Mouse (Mus musculus): ENCODE data around the gene Zfp385a. TPM values are rescaled to one million over a fixed set of nuclear protein-coding genes. Genes with fewer than 3 reads are reported as not detected.

Zfp385a gene
- polyA plus RNA-seq, 1 experiment from 2014 or later = 7.5 TPM

GRCm38 (mm10) chr15:103358278-103359121 lies 18.6 kb upstream of the Zfp385a start:
- H3K9ac ChIP-seq (ENCODE audit: low read length) = peak overlapping the region; percentile 37
- WGBS = 36% methylated on average over 4 of the region's 4 CpGs
- H3K4me2 ChIP-seq (ENCODE audit: low read depth, low read length) = peak overlapping the region; percentile 38
- no peaks in the 10 kb centered on the region for H3K9me3 ChIP-seq (replicated peaks; ENCODE audit: control insufficient read depth, low read length)
- H3K4me1 ChIP-seq (ENCODE audit: control insufficient read depth, insufficient read depth, low read length) = peaks cover 78% of the 10 kb centered on the region
- peaks cover 29% of the 10 kb centered on the region for H3K36me3 ChIP-seq (ENCODE audit: control insufficient read depth, insufficient read depth)
- peak; percentile 56 for ATAC-seq (replicated peaks; ENCODE audit: extremely low read depth, insufficient read depth, low FRiP score)
- no peak overlapping the region for H3K4me3 ChIP-seq (ENCODE audit: low read length)
- peak overlapping the region; percentile 94 for H3K27ac ChIP-seq (ENCODE audit: low read length)
- no peaks in the 10 kb centered on the region for H3K27me3 ChIP-seq (ENCODE audit: control insufficient read depth, insufficient read depth, low read length)

GRCm38 (mm10) chr15:103357817-103358216 lies 17.9 kb upstream of the Zfp385a start:
- peaks cover 32% of the 10 kb centered on the region for H3K36me3 ChIP-seq (ENCODE audit: control insufficient read depth, insufficient read depth)
- ATAC-seq (replicated peaks; ENCODE audit: extremely low read depth, insufficient read depth, low FRiP score) = no peak

GRCm38 (mm10) chr15:103356130-103356529 lies 16.2 kb upstream of the Zfp385a start:
- Histone ChIP-seq H3K9me3 (replicated peaks; ENCODE audit: control insufficient read depth, low read length) (no peaks in the 10 kb centered on the region), H3K27me3 (ENCODE audit: control insufficient read depth, insufficient read depth, low read length) (no peaks in the 10 kb centered on the region), H3K4me3 (ENCODE audit: low read length) (no peak overlapping the region), H3K4me2 (ENCODE audit: low read depth, low read length) (no peak overlapping the region), H3K27ac (ENCODE audit: low read length) (peak overlapping the region; percentile 94), H3K36me3 (ENCODE audit: control insufficient read depth, insufficient read depth) (peaks cover 39% of the 10 kb centered on the region), H3K9ac (ENCODE audit: low read length) (peak overlapping the region; percentile 51), H3K4me1 (ENCODE audit: control insufficient read depth, insufficient read depth, low read length) (peaks cover 63% of the 10 kb centered on the region)
- 43% methylated on average over 4 of the region's 4 CpGs for WGBS
- no peak for ATAC-seq (replicated peaks; ENCODE audit: extremely low read depth, insufficient read depth, low FRiP score)

More at GRCm38 (mm10) chr15:103357817-103358216, 17.9 kb upstream of the Zfp385a start:
- 67% methylated on average over 4 of the region's 4 CpGs for WGBS
- Histone ChIP-seq H3K27ac (ENCODE audit: low read length) (peak overlapping the region; percentile 94), H3K9ac (ENCODE audit: low read length) (no peak overlapping the region; the same call in 1 of the 2 replicates), H3K4me2 (ENCODE audit: low read depth, low read length) (no peak overlapping the region), H3K9me3 (replicated peaks; ENCODE audit: control insufficient read depth, low read length) (no peaks in the 10 kb centered on the region), H3K4me1 (ENCODE audit: control insufficient read depth, insufficient read depth, low read length) (peaks cover 78% of the 10 kb centered on the region), H3K4me3 (ENCODE audit: low read length) (no peak overlapping the region), H3K27me3 (ENCODE audit: control insufficient read depth, insufficient read depth, low read length) (no peaks in the 10 kb centered on the region)

- Histone ChIP-seq H3K36me3 (ENCODE audit: control insufficient read depth, insufficient read depth) (peaks cover 46% of the 10 kb centered on the region), H3K27me3 (ENCODE audit: control insufficient read depth, insufficient read depth, low read length) (no peaks in the 10 kb centered on the region), H3K27ac (ENCODE audit: low read length) (peak overlapping the region; percentile 94), H3K9me3 (replicated peaks; ENCODE audit: control insufficient read depth, low read length) (no peaks in the 10 kb centered on the region), H3K9ac (ENCODE audit: low read length) (peak overlapping the region; percentile 51), H3K4me3 (ENCODE audit: low read length) (no peak overlapping the region), H3K4me1 (ENCODE audit: control insufficient read depth, insufficient read depth, low read length) (peaks cover 58% of the 10 kb centered on the region), H3K4me2 (ENCODE audit: low read depth, low read length) (peak overlapping the region; percentile 15)
- peak; percentile 76 for ATAC-seq (replicated peaks; ENCODE audit: extremely low read depth, insufficient read depth, low FRiP score)
- 47% methylated on average over 4 of the region's 4 CpGs for WGBS
Observed at GRCm38 (mm10) chr15:103355420-103355819, 15.5 kb upstream of the Zfp385a start.

- peaks cover 51% of the 10 kb centered on the region for H3K4me1 ChIP-seq (ENCODE audit: control insufficient read depth, insufficient read depth, low read length)
- no peak for ATAC-seq (replicated peaks; ENCODE audit: extremely low read depth, insufficient read depth, low FRiP score)
- WGBS = 78% methylated on average over 2 of the region's 2 CpGs
- no peak overlapping the region; the same call in 1 of the 2 replicates for H3K4me2 ChIP-seq (ENCODE audit: low read depth, low read length)
- H3K4me3 ChIP-seq (ENCODE audit: low read length) = no peak overlapping the region
- H3K9me3 ChIP-seq (replicated peaks; ENCODE audit: control insufficient read depth, low read length) = no peaks in the 10 kb centered on the region
- H3K36me3 ChIP-seq (ENCODE audit: control insufficient read depth, insufficient read depth) = peaks cover 54% of the 10 kb centered on the region
- H3K9ac ChIP-seq (ENCODE audit: low read length) = peak overlapping the region; percentile 43
- no peaks in the 10 kb centered on the region for H3K27me3 ChIP-seq (ENCODE audit: control insufficient read depth, insufficient read depth, low read length)
- peak overlapping the region; percentile 94 for H3K27ac ChIP-seq (ENCODE audit: low read length)
Observed at GRCm38 (mm10) chr15:103354690-103355089, 14.8 kb upstream of the Zfp385a start.

GRCm38 (mm10) chr15:103353511-103354256 lies 13.8 kb upstream of the Zfp385a start:
- Histone ChIP-seq H3K36me3 (ENCODE audit: control insufficient read depth, insufficient read depth) (peaks cover 64% of the 10 kb centered on the region), H3K27me3 (ENCODE audit: control insufficient read depth, insufficient read depth, low read length) (no peaks in the 10 kb centered on the region), H3K27ac (ENCODE audit: low read length) (0 out of 2 replicates have a peak overlapping the region, but pooled peaks have one; percentile 28), H3K9me3 (replicated peaks; ENCODE audit: control insufficient read depth, low read length) (no peaks in the 10 kb centered on the region), H3K4me1 (ENCODE audit: control insufficient read depth, insufficient read depth, low read length) (peaks cover 41% of the 10 kb centered on the region), H3K4me2 (ENCODE audit: low read depth, low read length) (no peak overlapping the region), H3K9ac (ENCODE audit: low read length) (0 out of 2 replicates have a peak overlapping the region, but pooled peaks have one; percentile 43), H3K4me3 (ENCODE audit: low read length) (no peak overlapping the region)
- WGBS = 89% methylated on average over 11 of the region's 11 CpGs
- ATAC-seq (replicated peaks; ENCODE audit: extremely low read depth, insufficient read depth, low FRiP score) = no peak

GRCm38 (mm10) chr15:103352856-103353255 lies 13.0 kb upstream of the Zfp385a start:
- Histone ChIP-seq H3K9me3 (replicated peaks; ENCODE audit: control insufficient read depth, low read length) (no peaks in the 10 kb centered on the region), H3K27ac (ENCODE audit: low read length) (0 out of 2 replicates have a peak overlapping the region, but pooled peaks have one; percentile 28), H3K4me3 (ENCODE audit: low read length) (no peak overlapping the region), H3K4me1 (ENCODE audit: control insufficient read depth, insufficient read depth, low read length) (peaks cover 32% of the 10 kb centered on the region), H3K36me3 (ENCODE audit: control insufficient read depth, insufficient read depth) (peaks cover 71% of the 10 kb centered on the region), H3K27me3 (ENCODE audit: control insufficient read depth, insufficient read depth, low read length) (no peaks in the 10 kb centered on the region), H3K9ac (ENCODE audit: low read length) (no peak overlapping the region), H3K4me2 (ENCODE audit: low read depth, low read length) (no peak overlapping the region)
- WGBS = 38% methylated on average over 4 of the region's 4 CpGs
- ATAC-seq (replicated peaks; ENCODE audit: extremely low read depth, insufficient read depth, low FRiP score) = no peak; the same call in 1 of the 2 replicates

- Histone ChIP-seq H3K27ac (ENCODE audit: low read length) (no peak overlapping the region), H3K9ac (ENCODE audit: low read length) (no peak overlapping the region), H3K4me2 (ENCODE audit: low read depth, low read length) (no peak overlapping the region), H3K4me1 (ENCODE audit: control insufficient read depth, insufficient read depth, low read length) (peaks cover 6% of the 10 kb centered on the region), H3K36me3 (ENCODE audit: control insufficient read depth, insufficient read depth) (peaks cover 68% of the 10 kb centered on the region), H3K9me3 (replicated peaks; ENCODE audit: control insufficient read depth, low read length) (no peaks in the 10 kb centered on the region), H3K27me3 (ENCODE audit: control insufficient read depth, insufficient read depth, low read length) (no peaks in the 10 kb centered on the region), H3K4me3 (ENCODE audit: low read length) (no peak overlapping the region)
- 2% methylated on average over 2 of the region's 2 CpGs for WGBS
- no peak; the same call in 1 of the 2 replicates for ATAC-seq (replicated peaks; ENCODE audit: extremely low read depth, insufficient read depth, low FRiP score)
Observed at GRCm38 (mm10) chr15:103347275-103347684, 7.4 kb upstream of the Zfp385a start.

All from heart, embryonic 16.5 days (tissue).